Mouse (Mus musculus): ENCODE data around the gene Fam117b.

DNA sequence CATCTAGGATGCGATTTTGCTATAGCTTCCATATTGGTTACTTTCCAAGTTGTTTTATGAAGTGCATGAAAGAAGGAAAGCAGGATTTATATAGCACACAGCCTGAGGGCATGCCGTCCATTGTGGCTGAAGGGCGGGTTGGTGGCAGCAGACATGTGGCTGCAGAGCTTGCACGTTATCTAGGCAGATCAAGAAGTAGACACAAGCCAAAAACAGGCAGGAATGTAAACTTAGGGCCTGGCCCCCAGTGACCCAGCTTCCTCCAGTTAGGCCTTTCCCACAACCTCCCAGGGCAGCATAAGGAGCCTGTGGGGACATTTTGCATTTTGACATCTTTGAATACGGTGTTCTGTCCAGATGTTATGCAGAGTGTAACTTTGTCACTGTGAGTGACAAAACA, 31.0 kb downstream of the Fam117b start:
- TF ChIP-seq CTCF (IDR thresholded peaks at IDR 0.05; ENCODE audit: control insufficient read depth, insufficient read depth, insufficient read length) (no peak), USF1 (IDR thresholded peaks at IDR 0.05; ENCODE audit: low read depth) (no peak), MYOG (IDR thresholded peaks at IDR 0.05; ENCODE audit: control insufficient read depth, extremely low read depth, insufficient read length) (no peak), FOSL1 (IDR thresholded peaks at IDR 0.05; ENCODE audit: insufficient read depth, low read length, poor library complexity, severe bottlenecking) (no peak), CEBPB (IDR thresholded peaks at IDR 0.05; ENCODE audit: low read depth) (no peak)

Data from C2C12 (cell line).